Mouse (Mus musculus) myocyte (in vitro differentiated cells): ENCODE measurements at regions not wholly inside any gene's neighbourhood (a gene's known extent, or its start where the extent isn't known, plus 50 kb on each side); places are given as distances from the start of the nearest gene placed in this dataset.

ENCODE experiments used
- H3K27me3 ChIP-seq: one replicate; pipeline ENCODE4 v1.6.1; 2011; ENCODE audit not compliant: control insufficient read depth, insufficient read depth, insufficient read length
- H3K36me3 ChIP-seq: one replicate; pipeline ENCODE4 v1.6.1; 2011; ENCODE audit not compliant: control insufficient read depth, insufficient read depth
- H3K4me2 ChIP-seq: one replicate; pipeline ENCODE4 v1.6.1; 2011; ENCODE audit warnings: low read depth, control low read depth
- H3K4me3 ChIP-seq: one replicate; pipeline ENCODE4 v1.5.1; 2011; ENCODE audit warnings: mild to moderate bottlenecking, control low read depth, moderate library complexity
- H3K79me2 ChIP-seq: one replicate; pipeline ENCODE4 v1.6.1; 2011; ENCODE audit not compliant: control insufficient read depth, insufficient read depth
- H3ac ChIP-seq: one replicate; pipeline ENCODE4 v1.6.1; 2011; ENCODE audit not compliant: control insufficient read depth, insufficient read length
- CEBPB ChIP-seq: IDR thresholded peaks from 2 replicates; pipeline ENCODE4 v1.6.1; 2011; ENCODE audit warnings: mild to moderate bottlenecking, moderate library complexity; ENCODE audit not compliant: poor library complexity, insufficient read depth, severe bottlenecking
- E2F4 ChIP-seq: IDR thresholded peaks from one replicate; pipeline ENCODE4 v1.6.1; 2011; ENCODE audit warnings: mild to moderate bottlenecking, control low read depth, moderate library complexity; ENCODE audit not compliant: insufficient read depth
- MAX ChIP-seq: IDR thresholded peaks from one replicate; pipeline ENCODE4 v1.6.1; 2011; ENCODE audit warnings: low read depth, mild to moderate bottlenecking, control low read depth
- MYOD1 ChIP-seq, 3 experiments: IDR thresholded peaks; one replicate each; pipeline ENCODE4 v1.6.1; 2011; ENCODE audit warnings: control low read depth in 2 of 3, low read depth in 2 of 3, mild to moderate bottlenecking in 2 of 3, moderate library complexity in 1 of 3; ENCODE audit not compliant: insufficient read length in 2 of 3, control insufficient read depth in 1 of 3
- MYOG ChIP-seq, 3 experiments: IDR thresholded peaks; one replicate each; pipeline ENCODE4 v1.6.1; 2011; ENCODE audit warnings: control low read depth in 2 of 3, low read depth in 2 of 3, mild to moderate bottlenecking in 2 of 3; ENCODE audit not compliant: insufficient read length in 2 of 3, control insufficient read depth in 1 of 3, insufficient read depth in 1 of 3
- POLR2A ChIP-seq: IDR thresholded peaks from one replicate; pipeline ENCODE4 v1.6.1; 2011; ENCODE audit warnings: low read depth, mild to moderate bottlenecking, control low read depth, moderate library complexity; ENCODE audit not compliant: insufficient read length
- POLR2AphosphoS2 ChIP-seq: IDR thresholded peaks from one replicate; pipeline ENCODE4 v1.6.1; 2011; ENCODE audit warnings: low read depth, control low read depth; ENCODE audit not compliant: insufficient read length
- REST ChIP-seq: IDR thresholded peaks from one replicate; pipeline ENCODE4 v1.6.1; 2011; ENCODE audit warnings: mild to moderate bottlenecking, control low read depth, moderate library complexity; ENCODE audit not compliant: insufficient read depth, insufficient read length
- SRF ChIP-seq: IDR thresholded peaks from one replicate; pipeline ENCODE4 v1.6.1; 2011; ENCODE audit warnings: low read depth; ENCODE audit not compliant: control insufficient read depth, insufficient read length
- TCF12 ChIP-seq: IDR thresholded peaks from one replicate; pipeline ENCODE4 v1.6.1; 2011; ENCODE audit warnings: mild to moderate bottlenecking, control low read depth; ENCODE audit not compliant: poor library complexity, insufficient read depth, severe bottlenecking
- TCF3 ChIP-seq: IDR thresholded peaks from one replicate; pipeline ENCODE4 v1.6.1; 2011; ENCODE audit warnings: low read depth, control low read depth; ENCODE audit not compliant: insufficient read length
- USF1 ChIP-seq: IDR thresholded peaks from one replicate; pipeline ENCODE4 v1.6.1; 2011; ENCODE audit warnings: low read depth, mild to moderate bottlenecking, control low read depth, moderate library complexity

DNA sequence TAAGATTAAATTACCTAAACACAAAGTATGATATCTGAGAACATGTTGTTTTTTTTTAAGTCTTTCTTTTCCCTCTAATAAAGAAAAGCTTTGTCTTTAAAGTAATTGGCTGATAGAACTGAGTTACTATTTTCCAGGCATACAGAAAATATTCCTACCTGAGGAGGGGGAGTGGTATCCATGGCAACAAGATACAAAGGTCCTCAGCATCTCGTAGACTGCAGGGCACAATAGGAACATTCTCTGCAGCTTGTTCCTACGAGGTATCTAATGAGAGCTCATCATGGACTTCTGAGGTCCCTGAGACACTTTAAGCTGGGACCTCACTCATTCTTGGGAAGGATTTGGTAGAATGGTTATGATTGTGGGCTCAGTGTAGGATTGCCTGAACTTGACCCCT is 225.5 kb upstream of the Cdh4 start:
- no peaks in the 10 kb centered on the region for H3K36me3 ChIP-seq
- no peak overlapping the region for H3K4me3 ChIP-seq
- no peaks in the 10 kb centered on the region for H3K79me2 ChIP-seq
- no peaks in the 10 kb centered on the region for H3K27me3 ChIP-seq
- no peak for TF ChIP-seq CEBPB
- no peak for TF ChIP-seq SRF
- no peak for TF ChIP-seq MAX
- TF ChIP-seq MYOG (IDR thresholded peaks at IDR 0.05; ENCODE audit: control insufficient read depth in 1 of 3, insufficient read depth in 1 of 3, insufficient read length in 2 of 3, low read depth in 2 of 3): no peak
- TF ChIP-seq MYOD1 (IDR thresholded peaks at IDR 0.05; ENCODE audit: control insufficient read depth in 1 of 3, insufficient read length in 2 of 3, low read depth in 2 of 3): no peak
- TF ChIP-seq TCF12: no peak
- TF ChIP-seq TCF3: no peak
- TF ChIP-seq POLR2A: no peak
- TF ChIP-seq REST: no peak
- H3K4me2 ChIP-seq: no peak overlapping the region
- no peak overlapping the region for H3ac ChIP-seq

DNA sequence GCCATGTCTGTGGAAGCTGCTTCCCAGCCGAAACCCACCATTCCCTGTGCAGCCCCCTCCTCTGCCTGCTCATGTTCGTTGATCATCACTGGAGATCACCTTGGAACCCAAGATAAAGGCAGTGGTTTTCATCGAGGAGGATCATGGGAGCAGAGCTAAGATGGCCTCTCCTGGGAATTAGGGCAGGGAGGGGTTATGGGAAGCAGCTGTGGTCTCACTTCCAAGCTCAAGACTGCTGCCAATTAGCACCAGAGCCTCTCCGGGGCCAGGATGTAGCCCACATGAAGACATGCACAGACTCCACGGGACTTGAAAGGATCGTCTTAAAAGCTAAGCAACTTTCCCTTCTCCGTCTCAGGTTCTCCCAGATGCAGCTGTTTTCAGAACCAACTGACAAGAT is 214.1 kb upstream of the Cdh4 start:
- no peak for TF ChIP-seq MAX
- no peak for TF ChIP-seq REST
- no peak for TF ChIP-seq CEBPB
- no peak for TF ChIP-seq SRF
- no peak for TF ChIP-seq POLR2AphosphoS2
- TF ChIP-seq USF1: no peak
- TF ChIP-seq POLR2A: no peak
- no peak for TF ChIP-seq E2F4
- TF ChIP-seq TCF12: no peak
- no peak for TF ChIP-seq TCF3
- TF ChIP-seq MYOD1 (IDR thresholded peaks at IDR 0.05; ENCODE audit: control insufficient read depth in 1 of 3, insufficient read length in 2 of 3, low read depth in 2 of 3): no peak
- no peak for TF ChIP-seq MYOG (IDR thresholded peaks at IDR 0.05; ENCODE audit: control insufficient read depth in 1 of 3, insufficient read depth in 1 of 3, insufficient read length in 2 of 3, low read depth in 2 of 3)
- Histone ChIP-seq H3K4me3 (no peak overlapping the region), H3ac (no peak overlapping the region)

DNA sequence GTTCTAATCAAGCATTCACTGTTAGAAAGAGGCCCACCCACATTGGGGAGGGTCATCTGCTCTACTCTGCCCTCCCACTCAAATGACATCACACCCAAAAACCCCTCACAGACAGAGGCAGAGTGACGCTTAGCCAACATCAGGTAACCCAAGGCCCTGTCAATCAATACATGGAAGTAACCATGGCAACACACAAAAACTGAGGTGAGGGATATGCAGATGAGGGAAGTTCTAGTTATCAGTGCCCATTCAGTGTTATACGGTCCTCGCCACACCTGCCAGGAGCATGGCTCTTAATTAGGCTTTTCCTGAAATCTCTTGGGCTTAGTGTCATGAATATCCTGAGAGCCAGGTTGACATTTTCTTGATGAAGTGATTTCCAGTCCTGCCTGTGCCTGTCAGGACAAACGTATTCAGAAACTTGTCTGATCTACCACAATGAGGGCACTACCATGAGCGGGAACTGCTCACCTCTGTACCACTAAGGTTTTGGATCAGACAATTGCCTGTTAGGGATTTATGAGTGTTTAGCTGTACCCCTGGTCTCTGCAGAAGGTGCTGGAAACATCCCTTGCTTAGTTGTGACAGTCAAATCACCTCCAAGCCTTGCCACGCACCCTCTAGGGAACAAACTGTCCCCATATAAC is 210.4 kb upstream of the Cdh4 start:
- Histone ChIP-seq H3ac (no peak overlapping the region), H3K79me2 (no peaks in the 10 kb centered on the region), H3K36me3 (no peaks in the 10 kb centered on the region), H3K4me3 (no peak overlapping the region), H3K27me3 (no peaks in the 10 kb centered on the region), H3K4me2 (no peak overlapping the region)
- TF ChIP-seq TCF3 (no peak), TCF12 (no peak), MYOG (IDR thresholded peaks at IDR 0.05; ENCODE audit: control insufficient read depth in 1 of 3, insufficient read depth in 1 of 3, insufficient read length in 2 of 3, low read depth in 2 of 3) (no peak), E2F4 (no peak), POLR2AphosphoS2 (no peak), POLR2A (no peak), REST (no peak), SRF (no peak), MYOD1 (IDR thresholded peaks at IDR 0.05; ENCODE audit: control insufficient read depth in 1 of 3, insufficient read length in 2 of 3, low read depth in 2 of 3) (no peak), CEBPB (no peak), USF1 (no peak), MAX (no peak)

More for the DNA sequence above, 214.1 kb upstream of the Cdh4 start:
- H3K36me3 ChIP-seq: no peaks in the 10 kb centered on the region
- no peak overlapping the region for H3K4me2 ChIP-seq
- H3K27me3 ChIP-seq: no peaks in the 10 kb centered on the region
- H3K79me2 ChIP-seq: no peaks in the 10 kb centered on the region

DNA sequence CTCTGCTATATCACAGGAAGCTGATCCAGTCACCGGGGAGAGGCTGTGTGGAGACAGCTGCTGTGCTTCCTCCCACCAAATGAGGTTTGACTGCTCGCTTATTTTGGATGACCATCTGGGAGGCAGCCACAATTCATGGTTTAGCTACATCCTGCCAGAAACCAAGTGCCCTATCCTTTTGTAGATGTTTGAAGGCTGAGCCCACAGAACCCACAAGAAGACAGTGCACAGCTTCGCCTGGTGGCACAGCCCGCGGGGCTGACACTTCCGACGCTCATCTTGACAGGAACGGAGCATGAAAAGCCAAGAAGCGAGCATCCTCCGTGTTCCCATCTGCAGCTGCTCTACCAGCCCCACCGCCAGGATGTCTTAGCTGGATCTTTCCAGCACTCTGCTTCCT is 204.1 kb upstream of the Cdh4 start:
- TF ChIP-seq E2F4 (no peak), CEBPB (no peak), TCF12 (no peak), MYOG (IDR thresholded peaks at IDR 0.05; ENCODE audit: control insufficient read depth in 1 of 3, insufficient read depth in 1 of 3, insufficient read length in 2 of 3, low read depth in 2 of 3) (no peak)
- no peak overlapping the region for H3ac ChIP-seq
- no peaks in the 10 kb centered on the region for H3K36me3 ChIP-seq
- no peaks in the 10 kb centered on the region for H3K79me2 ChIP-seq
- H3K4me2 ChIP-seq: no peak overlapping the region
- H3K27me3 ChIP-seq: no peaks in the 10 kb centered on the region
- H3K4me3 ChIP-seq: no peak overlapping the region

DNA sequence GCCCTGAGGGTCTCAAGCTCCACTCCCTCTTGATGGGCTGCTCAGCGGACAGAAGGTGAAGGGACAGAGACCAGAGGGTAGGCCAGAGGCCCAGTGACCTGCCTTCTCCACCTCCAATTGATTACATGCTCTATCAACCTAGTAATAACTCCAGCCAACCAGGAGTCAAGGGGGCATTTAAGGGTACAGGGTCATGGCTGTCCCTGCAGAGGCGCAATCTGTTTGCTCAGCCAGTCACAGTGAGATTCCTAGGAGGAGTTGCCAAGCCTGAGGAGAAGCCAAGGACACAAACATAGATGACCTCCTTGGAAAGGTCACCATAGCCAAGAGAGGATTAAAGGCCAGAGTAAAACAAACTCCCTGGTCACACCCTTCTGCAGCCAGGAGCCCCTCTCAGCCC is 181.3 kb upstream of the Cdh4 start:
- no peaks in the 10 kb centered on the region for H3K79me2 ChIP-seq
- no peaks in the 10 kb centered on the region for H3K27me3 ChIP-seq
- TF ChIP-seq MYOD1 (IDR thresholded peaks at IDR 0.05; ENCODE audit: control insufficient read depth in 1 of 3, insufficient read length in 2 of 3, low read depth in 2 of 3) (no peak), CEBPB (no peak), POLR2AphosphoS2 (no peak), E2F4 (no peak), TCF12 (no peak), REST (no peak)
- no peak overlapping the region for H3ac ChIP-seq
- no peak overlapping the region for H3K4me3 ChIP-seq
- no peak overlapping the region for H3K4me2 ChIP-seq
- H3K36me3 ChIP-seq: no peaks in the 10 kb centered on the region
